Mouse (Mus musculus): ENCODE results near the gene Top3b. TPM values are rescaled to one million over a fixed set of nuclear protein-coding genes. Genes with fewer than 3 reads are reported as not detected.

Gene Top3b
- total and polyA plus RNA-seq, 2 experiments = 18.8 to 40.9 TPM

DNA sequence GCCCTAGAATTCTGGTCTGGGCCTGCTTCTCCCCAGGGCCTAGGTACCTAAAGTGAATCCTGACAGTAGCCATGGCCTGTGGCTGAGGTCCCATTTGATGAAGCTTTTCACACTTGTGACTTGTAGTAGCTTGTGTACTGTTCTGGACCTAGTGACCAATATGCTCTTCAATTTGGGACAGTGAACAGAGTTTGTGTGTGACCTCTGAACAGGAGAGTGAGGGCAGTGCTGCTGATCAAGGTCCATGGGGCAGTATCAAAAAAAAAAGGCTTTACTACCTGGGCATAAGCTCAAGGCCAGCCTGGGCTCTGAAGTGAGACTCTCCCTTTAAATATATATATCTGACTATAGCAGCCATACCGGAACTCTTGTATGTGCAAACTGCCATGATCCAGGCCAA is 17.8 kb downstream of the Top3b start:
- H3K4me3 ChIP-seq (ENCODE audit: insufficient read depth, low read depth, low read length) = no peak overlapping the region
- H3K9ac ChIP-seq (ENCODE audit: low read depth, low read length) = no peak overlapping the region
- peaks cover 30% of the 10 kb centered on the region for H3K4me1 ChIP-seq (ENCODE audit: control insufficient read depth, insufficient read depth, low read length)
- H3K36me3 ChIP-seq (ENCODE audit: control insufficient read depth, insufficient read depth, low read length) = peaks cover 47% of the 10 kb centered on the region
- no peaks in the 10 kb centered on the region for H3K79me2 ChIP-seq (ENCODE audit: control insufficient read depth, insufficient read depth, low read length)
- no peak for TF ChIP-seq POLR2A (IDR thresholded peaks at IDR 0.05; ENCODE audit: extremely low read depth, insufficient read depth, low read length)
- no peak for TF ChIP-seq CTCF (IDR thresholded peaks at IDR 0.05; ENCODE audit: low read depth, low read length)
- peak overlapping the region; percentile 75 for H3K27ac ChIP-seq (replicated peaks; ENCODE audit: insufficient read depth, low read depth, low read length)
- 25% methylated on average over 1 of the region's 1 CpGs for WGBS
- no peaks in the 10 kb centered on the region for H3K27me3 ChIP-seq (ENCODE audit: control insufficient read depth, insufficient read depth, low read length)
- DNase-seq (ENCODE audit: extremely low read depth, low read depth, low spot score) = peak; percentile 94

DNA sequence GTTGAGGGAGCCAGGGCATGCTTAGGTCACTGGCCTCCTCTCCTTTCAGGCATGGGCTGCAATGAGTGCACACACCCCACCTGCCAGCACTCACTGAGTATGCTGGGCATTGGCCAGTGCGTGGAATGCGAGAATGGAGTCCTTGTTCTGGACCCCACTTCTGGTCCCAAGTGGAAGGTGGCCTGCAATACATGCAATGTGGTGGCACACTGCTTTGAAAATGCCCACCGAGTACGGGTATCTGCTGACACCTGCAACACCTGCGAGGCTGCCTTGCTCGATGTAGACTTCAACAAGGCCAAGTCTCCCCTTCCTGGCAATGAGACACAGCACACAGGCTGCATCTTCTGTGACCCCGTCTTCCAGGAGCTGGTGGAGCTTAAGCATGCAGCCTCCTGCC is 21.8 kb downstream of the Top3b start:
- peaks cover 15% of the 10 kb centered on the region for H3K4me1 ChIP-seq (ENCODE audit: control insufficient read depth, insufficient read depth, low read length)
- H3K4me3 ChIP-seq (ENCODE audit: insufficient read depth, low read depth, low read length) = no peak overlapping the region
- no peaks in the 10 kb centered on the region for H3K27me3 ChIP-seq (ENCODE audit: control insufficient read depth, insufficient read depth, low read length)
- no peak overlapping the region for H3K27ac ChIP-seq (replicated peaks; ENCODE audit: insufficient read depth, low read depth, low read length)
- DNase-seq (ENCODE audit: extremely low read depth, low read depth, low spot score) = no peak
- no peak for TF ChIP-seq CTCF (IDR thresholded peaks at IDR 0.05; ENCODE audit: low read depth, low read length)
- TF ChIP-seq POLR2A (IDR thresholded peaks at IDR 0.05; ENCODE audit: extremely low read depth, insufficient read depth, low read length) = no peak
- H3K9ac ChIP-seq (ENCODE audit: low read depth, low read length) = no peak overlapping the region
- peaks cover 6% of the 10 kb centered on the region; the same call in 1 of the 2 replicates for H3K79me2 ChIP-seq (ENCODE audit: control insufficient read depth, insufficient read depth, low read length)
- peaks cover 32% of the 10 kb centered on the region for H3K36me3 ChIP-seq (ENCODE audit: control insufficient read depth, insufficient read depth, low read length)
- WGBS = 96% methylated on average over 7 of the region's 7 CpGs

DNA sequence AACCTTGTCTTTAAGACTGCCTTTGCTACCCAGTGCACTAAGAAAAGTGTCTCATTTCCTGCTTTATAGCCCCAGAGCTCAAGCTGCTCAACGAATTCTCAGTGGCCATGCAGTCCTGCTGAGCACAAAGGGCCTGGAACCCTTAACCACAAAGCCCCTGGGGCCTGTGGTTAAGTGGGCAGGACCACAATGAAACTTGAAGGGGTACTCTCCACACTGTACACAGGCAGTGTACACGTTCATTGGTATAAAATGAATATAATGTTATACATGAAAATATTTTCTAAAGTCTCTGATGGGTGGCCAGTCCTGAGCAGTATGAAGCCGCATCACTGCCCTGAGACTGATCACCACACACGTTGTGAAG is 25.5 kb downstream of the Top3b start:
- 29% methylated on average over 4 of the region's 4 CpGs for WGBS
- Histone ChIP-seq H3K27ac (replicated peaks; ENCODE audit: insufficient read depth, low read depth, low read length) (no peak overlapping the region), H3K4me3 (ENCODE audit: insufficient read depth, low read depth, low read length) (no peak overlapping the region), H3K36me3 (ENCODE audit: control insufficient read depth, insufficient read depth, low read length) (peaks cover 14% of the 10 kb centered on the region), H3K27me3 (ENCODE audit: control insufficient read depth, insufficient read depth, low read length) (no peaks in the 10 kb centered on the region), H3K9ac (ENCODE audit: low read depth, low read length) (no peak overlapping the region), H3K4me1 (ENCODE audit: control insufficient read depth, insufficient read depth, low read length) (peaks cover 5% of the 10 kb centered on the region), H3K79me2 (ENCODE audit: control insufficient read depth, insufficient read depth, low read length) (peaks cover 10% of the 10 kb centered on the region; the same call in 1 of the 2 replicates)
- TF ChIP-seq CTCF (IDR thresholded peaks at IDR 0.05; ENCODE audit: low read depth, low read length) (no peak), POLR2A (IDR thresholded peaks at IDR 0.05; ENCODE audit: extremely low read depth, insufficient read depth, low read length) (no peak)
- DNase-seq (ENCODE audit: extremely low read depth, low read depth, low spot score) = no peak

DNA sequence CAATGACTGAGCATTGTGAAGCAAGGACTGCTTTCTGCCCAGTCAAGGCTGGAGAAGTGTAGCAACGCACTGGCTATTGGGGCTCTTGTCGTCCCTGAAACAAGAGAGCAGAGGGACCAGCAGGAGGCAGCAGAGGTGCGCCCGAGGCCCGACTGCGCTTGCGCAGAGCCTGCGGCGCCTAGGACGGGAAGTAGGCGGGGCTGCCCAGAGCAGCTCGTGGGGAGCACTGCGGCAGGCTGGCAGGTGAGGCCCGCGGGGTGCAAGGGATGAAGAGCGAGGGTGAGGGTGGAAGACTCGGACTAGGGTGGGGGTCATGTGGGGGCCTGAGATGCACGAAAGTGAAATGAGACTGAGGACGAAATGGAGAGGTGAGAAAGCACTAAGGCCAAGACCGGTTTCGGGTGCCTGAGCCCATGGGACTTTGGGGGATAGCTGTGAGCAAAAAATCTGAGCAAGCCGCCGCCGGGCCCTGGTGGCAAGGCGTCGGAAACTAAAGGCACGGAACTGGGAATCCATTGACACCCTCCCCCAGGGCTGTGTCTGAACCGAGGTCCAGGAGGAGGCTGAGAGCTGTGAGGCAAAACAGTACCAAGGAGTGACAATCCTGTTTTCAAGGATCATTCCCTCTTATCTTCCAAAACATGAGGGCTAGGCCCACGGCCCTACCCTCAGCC is 26.0 kb downstream of the Top3b start, which contains the start of gene Ppm1f:
TSS of gene Ppm1f (plus strand) at position 88 of the 674 bp plus-strand sequence.
- Histone ChIP-seq H3K9ac (ENCODE audit: low read depth, low read length) (peak within 1 kb of the TSS; percentile 78), H3K27ac (replicated peaks; ENCODE audit: insufficient read depth, low read depth, low read length) (peak within 1 kb of the TSS; percentile 14), H3K79me2 (ENCODE audit: control insufficient read depth, insufficient read depth, low read length) (peaks cover 10% of the 10 kb centered on the region; the same call in 1 of the 2 replicates), H3K4me1 (ENCODE audit: control insufficient read depth, insufficient read depth, low read length) (peaks cover 5% of the 10 kb centered on the region), H3K27me3 (ENCODE audit: control insufficient read depth, insufficient read depth, low read length) (no peaks in the 10 kb centered on the region), H3K4me3 (ENCODE audit: insufficient read depth, low read depth, low read length) (peak within 1 kb of the TSS; percentile 74), H3K36me3 (ENCODE audit: control insufficient read depth, insufficient read depth, low read length) (peaks cover 10% of the 10 kb centered on the region)
- under 1% methylated on average over 29 of the region's 29 CpGs for WGBS
- DNase-seq (ENCODE audit: extremely low read depth, low read depth, low spot score) = peak; percentile 87
- peak; percentile 96 for TF ChIP-seq CTCF (IDR thresholded peaks at IDR 0.05; ENCODE audit: low read depth, low read length)
- peak; percentile 71 for TF ChIP-seq POLR2A (IDR thresholded peaks at IDR 0.05; ENCODE audit: extremely low read depth, insufficient read depth, low read length)

DNA sequence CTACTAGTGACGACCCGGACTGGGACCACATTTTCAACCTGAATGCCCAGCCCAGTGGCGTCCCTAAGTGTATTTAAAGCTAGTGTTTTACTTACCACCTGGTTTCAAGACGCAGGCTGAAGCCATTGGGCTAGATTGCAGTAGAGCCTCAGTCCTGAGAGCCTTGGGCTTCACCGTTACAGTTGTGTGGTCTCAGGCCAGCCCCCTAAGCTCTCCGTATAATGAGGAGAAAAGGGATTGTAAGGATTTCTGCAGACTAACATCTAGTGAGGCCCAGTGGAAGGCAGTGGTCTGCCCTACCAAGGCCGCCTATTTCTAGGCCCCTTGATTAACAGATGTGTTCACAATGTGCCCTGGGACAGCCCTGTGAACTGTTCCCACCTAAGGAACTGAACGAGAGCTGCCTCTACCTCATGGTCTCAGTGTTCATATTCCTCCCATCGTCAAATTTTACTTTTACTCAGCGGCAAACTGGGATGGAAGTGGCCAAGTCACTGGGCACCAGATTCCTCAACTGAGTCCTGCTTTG is 26.6 kb downstream of the Top3b start:
- Histone ChIP-seq H3K9ac (ENCODE audit: low read depth, low read length) (peak overlapping the region; percentile 78), H3K4me1 (ENCODE audit: control insufficient read depth, insufficient read depth, low read length) (peaks cover 5% of the 10 kb centered on the region), H3K36me3 (ENCODE audit: control insufficient read depth, insufficient read depth, low read length) (peaks cover 4% of the 10 kb centered on the region; the same call in 1 of the 2 replicates), H3K27ac (replicated peaks; ENCODE audit: insufficient read depth, low read depth, low read length) (peak overlapping the region; percentile 14; the same call in 1 of the 2 replicates), H3K79me2 (ENCODE audit: control insufficient read depth, insufficient read depth, low read length) (peaks cover 10% of the 10 kb centered on the region; the same call in 1 of the 2 replicates), H3K4me3 (ENCODE audit: insufficient read depth, low read depth, low read length) (peak overlapping the region; percentile 74), H3K27me3 (ENCODE audit: control insufficient read depth, insufficient read depth, low read length) (no peaks in the 10 kb centered on the region)
- TF ChIP-seq POLR2A (IDR thresholded peaks at IDR 0.05; ENCODE audit: extremely low read depth, insufficient read depth, low read length) = no peak
- no peak for TF ChIP-seq CTCF (IDR thresholded peaks at IDR 0.05; ENCODE audit: low read depth, low read length)
- WGBS = 30% methylated on average over 10 of the region's 10 CpGs
- DNase-seq (ENCODE audit: extremely low read depth, low read depth, low spot score) = peak; percentile 10

DNA sequence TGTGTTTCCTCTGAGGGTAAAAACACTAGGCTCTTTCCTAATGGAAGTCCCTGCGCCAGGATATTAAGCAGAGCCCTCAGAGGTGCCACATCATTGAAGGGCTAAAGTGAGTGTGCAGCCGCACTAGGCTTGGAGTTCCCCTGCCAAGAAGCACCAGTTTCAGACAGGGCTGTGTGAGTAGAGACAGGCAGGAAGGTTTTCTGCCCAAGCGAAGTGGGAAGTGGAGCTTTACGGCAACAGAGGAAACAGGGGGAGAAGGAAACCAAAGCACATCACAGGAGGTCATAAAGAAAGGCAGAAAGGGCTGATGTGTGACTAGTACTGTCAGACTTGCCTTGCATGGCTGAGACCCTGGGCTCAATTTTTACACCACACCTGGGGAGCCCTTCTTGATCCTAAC is 31.8 kb downstream of the Top3b start:
- WGBS = 73% methylated on average over 4 of the region's 4 CpGs
- H3K27me3 ChIP-seq (ENCODE audit: control insufficient read depth, insufficient read depth, low read length) = no peaks in the 10 kb centered on the region
- DNase-seq (ENCODE audit: extremely low read depth, low read depth, low spot score) = no peak
- TF ChIP-seq CTCF (IDR thresholded peaks at IDR 0.05; ENCODE audit: low read depth, low read length) = no peak
- TF ChIP-seq POLR2A (IDR thresholded peaks at IDR 0.05; ENCODE audit: extremely low read depth, insufficient read depth, low read length) = no peak
- no peak overlapping the region for H3K4me3 ChIP-seq (ENCODE audit: insufficient read depth, low read depth, low read length)
- peaks cover 4% of the 10 kb centered on the region; the same call in 1 of the 2 replicates for H3K79me2 ChIP-seq (ENCODE audit: control insufficient read depth, insufficient read depth, low read length)
- H3K27ac ChIP-seq (replicated peaks; ENCODE audit: insufficient read depth, low read depth, low read length) = no peak overlapping the region
- H3K9ac ChIP-seq (ENCODE audit: low read depth, low read length) = no peak overlapping the region
- H3K4me1 ChIP-seq (ENCODE audit: control insufficient read depth, insufficient read depth, low read length) = peaks cover 3% of the 10 kb centered on the region; the same call in 1 of the 2 replicates
- peaks cover 11% of the 10 kb centered on the region; the same call in 1 of the 2 replicates for H3K36me3 ChIP-seq (ENCODE audit: control insufficient read depth, insufficient read depth, low read length)

All from liver, adult 2 months (tissue).